Mouse (Mus musculus) gastrocnemius, postnatal 14 days (tissue): ENCODE results near the gene Hmgcs2. TPM values are rescaled to one million over a fixed set of nuclear protein-coding genes. Genes with fewer than 3 reads are reported as not detected.
A peak's percentile ranks its signal among the peaks of the same experiment; 100 is the strongest.

Source experiments
- DNase-seq: peaks from one replicate; pipeline ENCODE4 v3.0.0; 2021; ENCODE audit warnings: mixed read lengths
- intact Hi-C: fragments of 180-260 bp; cut with DNase I; formaldehyde crosslinking; loops from one replicate; pipeline ENCODE4 v1.15.1; 2025; ENCODE audit warnings: low total_unique reads
- long read RNA-seq, 2 experiments: library from polyadenylated mRNA; stranded (forward); transcript quantifications; one replicate each; pipeline ENCODE4 v2.0.0; 2021
- total RNA-seq, 2 experiments: library from RNA; stranded (reverse); gene quantifications; 2 replicates each; pipeline ENCODE4 v1.2.3; 2021

Hmgcs2 gene
- total RNA-seq, result 1 to 10 TPM; 2.1 to 2.3 TPM
- long read RNA-seq, experiment 1, partial matches to known transcripts, result 1 of 4 reads
- long read RNA-seq, experiment 1, other reads (novel, unspliced or antisense), result 1 of 4 reads
- long read RNA-seq, experiment 2, transcript Hmgcs2-201 (10 exons, 3,290 nt), result major isoform, 5 of 5 reads
- long read RNA-seq, experiment 2, partial matches to known transcripts, result 0 of 5 reads
- long read RNA-seq, experiment 2, other reads (novel, unspliced or antisense), result 0 of 5 reads

- peak; percentile 36 for DNase-seq
- intact Hi-C loops, result no loop called here
Measured at GRCm38 (mm10) chr3:98280204-98280932, at the start of gene Hmgcs2. Hmgcs2 (plus strand) TSS chr3:98280435.

GRCm38 (mm10) chr3:98233504-98233903 lies 46.7 kb upstream of the Hmgcs2 start:
- intact Hi-C loops, result no loop called here

DNA sequence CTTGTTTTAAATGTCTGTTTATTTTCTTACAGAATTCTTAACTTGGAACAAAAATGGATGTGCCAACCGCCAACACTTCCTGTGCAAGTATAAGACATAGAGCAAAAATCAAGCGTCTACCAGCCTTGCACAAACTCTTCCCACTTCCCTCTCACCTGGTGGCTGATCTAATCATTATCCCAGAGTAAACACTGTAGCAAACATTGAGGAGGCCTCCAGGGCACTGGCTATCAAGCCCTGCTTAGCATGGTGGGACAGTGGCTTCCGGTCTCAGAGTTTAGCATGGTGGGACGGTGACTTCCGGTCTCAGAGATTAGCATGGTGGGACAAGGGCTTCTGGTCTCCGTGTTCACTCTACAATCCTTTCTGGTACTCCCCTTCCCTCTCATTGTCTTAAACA lies 44.0 kb upstream of the Hmgcs2 start:
- intact Hi-C loops, result no loop called here

More at GRCm38 (mm10) chr3:98233504-98233903, 46.7 kb upstream of the Hmgcs2 start:
- no peak for DNase-seq

GRCm38 (mm10) chr3:98237240-98237639 lies 43.0 kb upstream of the Hmgcs2 start:
- DNase-seq, result no peak
- intact Hi-C loops, result no loop called here

More for the DNA sequence above, 44.0 kb upstream of the Hmgcs2 start:
- DNase-seq, result no peak

DNA sequence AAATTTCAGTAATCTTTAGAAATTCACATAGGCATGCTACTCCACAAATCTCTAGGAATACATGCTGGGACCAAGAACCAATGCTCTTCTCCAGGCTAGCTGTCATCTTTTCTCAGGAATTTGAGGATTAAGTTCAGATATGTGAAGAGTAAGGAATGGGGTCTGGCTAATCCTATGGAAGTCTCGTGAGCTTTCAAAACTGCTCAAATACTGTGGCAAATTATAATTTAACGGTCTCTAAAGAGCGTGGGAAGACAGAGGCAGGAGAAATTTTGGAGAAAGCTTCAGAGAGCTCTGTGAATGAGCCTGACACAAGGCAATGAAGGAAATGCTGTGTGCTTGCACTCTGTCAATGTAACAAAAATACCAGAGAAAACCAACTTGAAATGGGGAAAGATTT lies 42.1 kb upstream of the Hmgcs2 start:
- intact Hi-C loops, result no loop called here
- DNase-seq, result no peak

GRCm38 (mm10) chr3:98242051-98242450 lies 38.2 kb upstream of the Hmgcs2 start:
- DNase-seq, result no peak
- intact Hi-C loops, result no loop called here

DNA sequence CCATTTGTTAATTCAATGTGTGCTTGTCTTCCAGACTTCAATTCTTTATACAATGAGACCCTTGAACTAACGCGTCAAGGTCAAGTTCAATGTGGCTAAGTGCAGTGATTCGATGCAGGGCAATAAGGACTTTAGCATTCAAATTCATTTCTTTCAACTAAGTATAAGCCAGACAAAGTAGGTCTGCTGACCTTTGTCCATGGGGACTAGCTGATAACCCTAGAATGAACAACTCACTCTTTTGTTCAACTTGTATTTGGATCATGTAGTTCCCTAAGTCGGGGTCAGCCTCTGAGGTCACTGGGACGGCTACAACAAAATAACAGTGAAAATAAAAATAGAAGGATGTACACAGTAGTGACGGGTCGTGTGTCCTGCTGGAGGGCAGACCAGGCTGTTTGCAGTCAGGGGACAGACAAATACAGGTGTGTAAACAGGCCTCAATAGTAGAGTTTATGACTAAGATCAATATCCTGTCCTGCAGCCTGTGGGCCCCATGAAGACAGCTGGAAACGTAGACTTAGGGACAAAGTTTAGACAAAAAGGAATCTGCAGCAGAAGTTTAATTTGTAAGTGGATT lies 37.7 kb upstream of the Hmgcs2 start:
- DNase-seq, result no peak
- intact Hi-C loops, result no loop called here

GRCm38 (mm10) chr3:98245892-98246291 lies 34.3 kb upstream of the Hmgcs2 start:
- DNase-seq, result no peak
- intact Hi-C loops, result no loop called here

DNA sequence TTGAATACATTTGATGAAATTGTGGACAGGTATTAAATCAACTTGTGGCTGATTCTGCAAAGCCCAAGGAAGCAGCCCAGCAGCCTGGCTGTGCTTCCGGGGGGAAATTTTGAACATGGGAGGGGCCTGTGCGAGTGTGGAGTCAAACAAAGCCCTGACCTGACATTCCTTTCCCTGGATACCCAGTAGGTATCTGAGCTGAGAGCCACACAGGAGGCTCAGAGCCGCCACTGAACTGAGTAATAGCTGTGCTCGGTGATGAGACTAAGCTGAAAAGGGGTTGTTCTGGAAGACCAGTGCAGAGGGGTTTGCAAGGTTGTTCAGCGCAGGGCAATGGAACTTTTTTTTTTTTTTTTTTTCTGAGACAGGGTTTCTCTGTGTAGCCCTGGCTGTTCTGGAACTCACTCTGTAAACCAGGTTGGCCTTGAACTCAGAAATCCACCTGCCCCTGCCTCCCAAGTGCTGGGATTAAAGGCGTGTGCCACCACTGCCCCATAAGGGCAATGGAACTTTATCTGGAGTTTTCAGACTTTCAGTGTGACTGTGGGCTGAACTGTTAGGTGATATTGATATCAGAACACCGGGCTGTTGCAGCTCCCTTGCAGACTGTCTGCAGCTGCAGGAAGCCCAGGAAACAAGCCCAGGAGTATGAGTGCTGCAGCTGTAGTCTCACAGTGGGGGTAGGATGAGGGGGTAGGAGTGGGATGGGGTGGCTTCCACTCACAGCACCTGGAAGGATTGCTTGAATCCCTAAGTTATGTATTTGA lies 33.1 kb upstream of the Hmgcs2 start:
- DNase-seq, result no peak

GRCm38 (mm10) chr3:98249378-98249777 lies 30.9 kb upstream of the Hmgcs2 start:
- intact Hi-C loops, result no loop called here
- no peak for DNase-seq

More for the DNA sequence above, 33.1 kb upstream of the Hmgcs2 start:
- intact Hi-C loops, result no loop called here

DNA sequence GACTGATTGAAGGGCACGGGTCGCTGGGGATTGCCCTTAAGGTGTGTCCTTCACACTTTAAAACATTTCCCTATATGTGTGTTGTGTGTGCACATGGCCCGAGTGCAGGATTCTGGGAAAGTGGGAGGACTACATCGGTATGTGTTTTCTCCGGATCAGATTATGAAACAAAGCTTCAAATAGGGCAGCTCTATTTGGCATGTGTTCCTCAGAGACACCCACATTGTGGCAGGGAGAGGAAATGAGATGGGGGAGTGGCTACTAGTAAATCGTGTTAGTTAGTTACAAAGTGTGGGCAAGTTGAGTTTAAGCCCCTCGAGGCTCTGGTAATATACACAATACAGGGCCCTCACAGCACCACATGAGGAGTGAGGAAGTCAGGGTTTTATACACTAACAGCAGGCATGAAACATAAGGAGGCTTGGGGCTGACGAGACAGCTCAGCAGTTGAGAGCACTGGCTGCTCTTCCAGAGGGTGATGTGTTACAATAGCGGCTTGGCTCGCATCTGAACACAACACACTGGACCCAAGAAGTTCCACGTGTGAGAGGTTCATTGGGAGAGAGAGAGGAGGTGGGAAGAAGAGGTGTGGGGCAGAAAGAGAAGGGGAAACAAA lies 30.3 kb upstream of the Hmgcs2 start:
- DNase-seq, result no peak
- intact Hi-C loops, result no loop called here

DNA sequence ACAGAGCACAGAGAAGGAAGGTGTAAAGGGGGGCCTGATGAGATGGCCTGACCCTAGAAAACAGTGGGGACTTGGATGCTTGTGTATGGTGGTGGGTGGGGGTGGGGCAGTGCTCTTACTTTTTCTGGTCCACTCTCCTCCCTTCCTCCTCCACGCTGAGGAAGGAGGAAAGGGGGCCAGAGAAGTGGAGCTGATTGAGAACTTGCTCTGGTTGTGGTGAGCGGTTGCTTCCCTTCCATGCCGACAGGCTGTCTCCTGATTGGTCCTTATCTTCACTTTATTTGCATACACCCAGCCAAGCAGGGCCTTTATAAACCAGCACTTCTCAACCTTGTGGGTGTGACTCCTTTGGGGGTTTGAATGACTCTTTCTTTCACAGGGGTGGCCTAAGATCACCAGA lies 26.2 kb upstream of the Hmgcs2 start:
- no peak for DNase-seq
- intact Hi-C loops, result no loop called here

DNA sequence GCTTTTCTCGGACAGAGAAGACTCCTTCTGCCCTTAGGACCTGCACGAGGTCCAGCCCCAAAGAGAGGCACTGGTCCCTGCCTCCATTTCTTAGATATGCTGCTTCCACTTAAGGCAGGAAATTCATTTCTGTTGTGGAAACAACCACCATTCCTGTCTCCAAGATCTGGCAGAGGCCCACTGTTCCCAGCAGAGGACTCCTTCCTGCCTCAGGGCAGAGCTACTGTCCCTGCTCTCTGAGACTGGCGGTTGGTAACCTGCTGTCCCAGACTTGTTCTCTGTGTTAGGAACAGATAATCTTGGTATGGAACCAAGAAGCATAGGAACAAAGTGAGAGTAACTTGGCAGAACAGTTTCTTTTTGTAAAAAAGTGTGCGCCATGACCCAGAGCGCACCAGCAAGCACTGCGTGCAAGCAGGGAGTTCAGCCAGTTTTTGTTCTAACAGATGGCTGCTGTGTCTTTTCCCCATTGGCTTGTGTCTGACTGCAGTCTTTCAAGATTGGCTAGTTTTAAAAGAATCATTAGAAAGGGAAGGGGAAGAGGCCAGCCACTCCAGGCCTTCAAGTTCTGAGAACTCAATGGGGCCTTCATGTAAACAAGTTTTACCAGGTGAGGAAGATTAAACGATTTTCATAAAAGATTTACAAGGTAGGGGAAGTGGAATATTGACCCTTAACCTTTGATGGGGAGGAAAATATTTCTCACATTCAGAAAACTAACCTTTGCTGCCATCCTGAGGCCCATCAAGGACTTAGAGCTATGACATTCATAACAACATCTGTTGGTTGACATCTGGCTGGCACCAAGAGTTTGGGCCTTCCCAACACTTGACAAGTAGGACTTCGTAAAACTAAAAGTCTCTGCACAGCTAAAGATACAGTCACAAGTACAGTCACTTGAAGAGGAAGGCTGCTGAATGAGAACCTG lies 25.3 kb upstream of the Hmgcs2 start:
- DNase-seq, result no peak
- intact Hi-C loops, result no loop called here

GRCm38 (mm10) chr3:98258723-98259122 lies 21.5 kb upstream of the Hmgcs2 start:
- no peak for DNase-seq
- intact Hi-C loops, result no loop called here

DNA sequence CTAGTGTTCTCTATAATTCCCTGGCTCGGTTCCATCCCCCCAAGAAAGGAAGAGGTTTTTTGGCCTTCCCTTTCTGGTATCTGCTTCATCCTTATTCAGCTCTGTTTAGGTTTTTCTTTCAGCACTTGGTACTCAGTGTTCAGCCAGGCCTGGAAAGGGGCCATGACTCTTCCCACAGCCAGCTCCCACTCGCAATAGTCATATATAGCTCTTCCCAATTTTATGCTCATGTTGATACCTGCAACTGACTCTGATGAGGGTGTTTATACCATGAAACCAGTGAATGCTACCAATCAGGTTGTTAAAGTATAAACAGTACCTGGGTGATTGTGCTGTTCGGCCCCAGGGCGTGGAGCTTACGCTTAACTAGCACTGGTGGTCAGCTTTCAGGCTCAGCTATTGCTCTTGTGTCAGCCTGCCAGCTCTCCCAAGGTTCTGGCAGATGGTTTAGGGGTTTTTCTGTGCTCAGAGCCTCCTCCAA lies 20.9 kb upstream of the Hmgcs2 start:
- intact Hi-C loops, result no loop called here
- DNase-seq, result no peak

- intact Hi-C loops, result no loop called here
Measured at GRCm38 (mm10) chr3:98260534-98260933, 19.7 kb upstream of the Hmgcs2 start.

GRCm38 (mm10) chr3:98261415-98261814 lies 18.8 kb upstream of the Hmgcs2 start:
- intact Hi-C loops, result no loop called here
- DNase-seq, result no peak

More at GRCm38 (mm10) chr3:98260534-98260933, 19.7 kb upstream of the Hmgcs2 start:
- no peak for DNase-seq

GRCm38 (mm10) chr3:98262133-98262532 lies 18.1 kb upstream of the Hmgcs2 start:
- DNase-seq, result no peak
- intact Hi-C loops, result no loop called here
